Mouse (Mus musculus): ENCODE results near the gene Msx1.

DNA sequence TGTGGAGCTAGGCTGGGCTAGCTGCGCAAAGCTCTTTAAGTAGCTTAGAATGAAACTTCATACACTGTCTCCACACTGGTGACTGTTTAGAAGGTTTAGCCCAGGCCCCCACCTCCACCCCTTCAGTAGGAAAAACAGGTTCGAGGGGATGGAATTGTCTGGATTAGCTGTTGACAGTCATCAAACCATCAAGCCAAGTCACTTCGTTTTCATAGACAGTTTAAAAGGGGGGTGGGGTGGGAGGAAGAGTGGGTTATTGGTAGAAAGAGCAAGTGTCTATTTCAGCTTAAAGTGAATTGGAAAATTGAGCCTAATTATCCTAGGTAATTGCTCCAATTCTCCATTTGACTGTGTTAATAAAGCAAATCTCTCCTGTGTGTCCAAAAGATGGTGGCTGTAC is 4.4 kb downstream of the Msx1 start:
- TF ChIP-seq CTCF (IDR thresholded peaks at IDR 0.05; ENCODE audit: borderline replicate concordance, control insufficient read depth, extremely low read depth, insufficient read depth, low read length, poor library complexity) (no peak), POLR2A (IDR thresholded peaks at IDR 0.05; ENCODE audit: control insufficient read depth, extremely low read depth, insufficient read depth, low read length, poor library complexity) (no peak)

Measured in thymus, adult 2 months (tissue).